Mouse (Mus musculus): ENCODE results near the gene Fpr-rs6. TPM values are rescaled to one million over a fixed set of nuclear protein-coding genes. Genes with fewer than 3 reads are reported as not detected.

Gene Fpr-rs6
- polyA plus RNA-seq (2012; rRNA removed): not detected in 2 replicates

DNA sequence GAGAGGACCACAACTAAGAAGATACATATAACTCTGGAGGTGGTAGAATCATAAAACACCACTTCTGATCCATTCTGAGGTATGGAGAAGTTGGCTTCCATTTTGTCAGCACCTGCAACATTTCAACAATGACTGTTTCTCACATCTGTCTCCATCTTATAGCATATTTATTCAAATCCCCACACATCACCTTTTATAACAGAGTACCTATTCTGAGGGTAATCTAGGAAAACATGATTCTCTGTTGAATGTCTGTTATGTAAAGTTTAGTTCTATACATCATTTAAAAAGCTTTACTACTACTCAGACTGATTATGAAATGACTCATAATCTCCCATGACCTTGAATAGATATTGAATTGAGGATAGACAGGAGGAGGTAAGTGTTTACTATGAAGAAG is at the start of gene Fpr-rs6:
Gene Fpr-rs6, minus strand, starts transcription at position 101 of the 400 bp plus-strand sequence.
- no peak for TF ChIP-seq CTCF (IDR thresholded peaks at IDR 0.05; ENCODE audit: extremely low read depth, insufficient read depth, insufficient read length, insufficient replicate concordance)
- no peak for TF ChIP-seq POLR2A (IDR thresholded peaks at IDR 0.05; ENCODE audit: low read depth, low read length)
- H3K27me3 ChIP-seq (ENCODE audit: control insufficient read depth, insufficient read depth, low read length): no peaks in the 10 kb centered on the region
- H3K27ac ChIP-seq (ENCODE audit: insufficient read depth, low read length): no peak within 1 kb of the TSS
- H3K4me1 ChIP-seq (ENCODE audit: control insufficient read depth, insufficient read depth, insufficient read length): no peaks in the 10 kb centered on the region
- H3K36me3 ChIP-seq (ENCODE audit: control insufficient read depth, insufficient read depth, low read length): no peaks in the 10 kb centered on the region
- DNase-seq (ENCODE audit: low read depth in 1 of 2, low spot score in 2 of 2): no peak
- H3K4me3 ChIP-seq (ENCODE audit: extremely low read depth, insufficient read depth, insufficient read length): no peak within 1 kb of the TSS

Other genes with a start within 250 kb of the Fpr-rs6 start
- not detected in 2 replicates for gene Vmn2r104, start 134.8 kb downstream of the Fpr-rs6 start, polyA plus RNA-seq (2012; rRNA removed)
- gene Fpr-rs7, start 68.9 kb downstream of the Fpr-rs6 start, polyA plus RNA-seq (2012; rRNA removed): not detected in 2 replicates
- not detected in 2 replicates for gene Vmn2r105, start 52.0 kb upstream of the Fpr-rs6 start, polyA plus RNA-seq (2012; rRNA removed)
- not detected in 2 replicates for gene Vmn2r106, start 102.5 kb upstream of the Fpr-rs6 start, polyA plus RNA-seq (2012; rRNA removed)
- gene Vmn2r107, start 162.1 kb upstream of the Fpr-rs6 start, polyA plus RNA-seq (2012; rRNA removed): not detected in 2 replicates
- gene Vmn1r224, start 231.0 kb upstream of the Fpr-rs6 start, polyA plus RNA-seq (2012; rRNA removed): not detected in 2 replicates